Mouse (Mus musculus) heart, embryonic 11.5 days (tissue): ENCODE measurements around the gene 4931423N10Rik. TPM values are rescaled to one million over a fixed set of nuclear protein-coding genes. Genes with fewer than 3 reads are reported as not detected.
"Not testable (repeated sequence)": the region's sequence is repeated elsewhere in the genome, so short reads cannot be mapped to it uniquely, and the experiment has no call there.

Experiments used
- ATAC-seq: fragments of 200-750 bp; cut with Nextera tagmentation; replicated peaks from 2 replicates; pipeline ENCODE4 v1.8.0; 2017; ENCODE audit warnings: moderate library complexity; ENCODE audit not compliant: insufficient number of reproducible peaks, low FRiP score, low TSS enrichment
- H3K27ac ChIP-seq: fragments of 300-500 bp; sonication (generic); 2 replicates; pipeline ENCODE4 v1.5.1; 2014; ENCODE audit warnings: mild to moderate bottlenecking, low read depth, low read length
- H3K27me3 ChIP-seq: fragments of 300-500 bp; sonication (generic); 2 replicates; pipeline ENCODE4 v1.6.1; 2014; ENCODE audit warnings: mild to moderate bottlenecking, low read length, mixed read lengths; ENCODE audit not compliant: control insufficient read depth, insufficient read depth
- H3K36me3 ChIP-seq: fragments of 300-500 bp; sonication (generic); 2 replicates; pipeline ENCODE4 v1.6.1; 2014; ENCODE audit warnings: mild to moderate bottlenecking, low read length, moderate library complexity, mixed read lengths; ENCODE audit not compliant: control insufficient read depth, insufficient read depth
- H3K4me1 ChIP-seq: fragments of 300-500 bp; sonication (generic); 2 replicates; pipeline ENCODE4 v1.6.1; 2014; ENCODE audit warnings: low read length; ENCODE audit not compliant: control insufficient read depth, insufficient read depth
- H3K4me2 ChIP-seq: fragments of 300-500 bp; sonication (generic); 2 replicates; pipeline ENCODE4 v1.6.1; 2014; ENCODE audit warnings: mild to moderate bottlenecking, moderate library complexity
- H3K4me3 ChIP-seq: fragments of 300-500 bp; sonication (generic); 2 replicates; pipeline ENCODE4 v1.5.1; 2014; ENCODE audit warnings: low read depth, low read length
- H3K9ac ChIP-seq: fragments of 300-500 bp; sonication (generic); 2 replicates; pipeline ENCODE4 v1.6.1; 2014; ENCODE audit warnings: mild to moderate bottlenecking, low read depth, low read length, moderate library complexity
- H3K9me3 ChIP-seq: fragments of 300-500 bp; sonication (generic); replicated peaks from 2 replicates; pipeline ENCODE4 v1.6.1; 2016; ENCODE audit warnings: low read length; ENCODE audit not compliant: control insufficient read depth
- WGBS: fragments of 180-500 bp; shearing (Covaris S2); extraction: QIAGEN DNeasy Blood & Tissue Kit; methylation state at CpG from one replicate; pipeline ENCODE4 v1.1.7; 2014; ENCODE audit not compliant: insufficient replicate concordance; 5-methylcytosine and 5-hydroxymethylcytosine counted together
- polyA plus RNA-seq: library from polyadenylated mRNA; unstranded; fragments of >200 nt; fragmentation: Nextera tagmentation; extraction: Ambion mirVana; gene quantifications from 2 replicates; pipeline ENCODE4 v1.2.1, GENCODE M21; 2014

4931423N10Rik gene
- polyA plus RNA-seq, 1 experiment from 2014 or later, result not detected

DNA sequence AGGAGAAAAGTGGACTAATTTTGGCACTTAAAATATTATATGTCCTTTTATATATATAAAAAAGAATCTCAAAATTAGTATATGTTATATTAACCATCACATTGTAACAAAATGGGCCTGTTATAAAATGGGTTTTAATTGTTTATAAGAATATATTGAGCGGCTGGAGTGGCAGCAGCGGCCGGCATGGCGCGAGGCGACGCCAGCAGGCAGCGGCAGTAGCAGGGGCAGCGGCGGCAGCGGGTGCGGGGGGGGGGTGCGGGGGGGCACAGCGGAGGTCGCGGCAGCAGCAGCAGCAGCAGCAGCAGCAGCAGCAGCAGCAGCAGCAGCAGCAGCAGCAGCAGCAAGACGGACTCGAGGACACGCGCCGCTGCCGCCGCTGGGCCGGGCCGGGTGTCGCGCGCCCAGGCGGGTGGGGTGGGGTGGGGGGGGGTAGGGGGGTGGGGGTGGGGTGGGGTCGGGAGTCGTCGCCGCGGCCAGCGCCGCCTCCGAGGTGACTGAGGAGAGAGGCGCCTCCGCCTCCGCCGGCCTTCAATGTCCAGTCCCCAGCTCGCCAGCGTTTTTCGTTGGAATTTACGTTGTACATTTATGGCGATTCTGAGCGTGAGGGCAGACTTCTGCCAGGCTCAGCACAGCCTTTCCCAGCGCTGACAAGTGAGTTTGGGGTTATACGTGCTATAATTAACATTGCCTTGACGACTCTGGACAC lies 26.9 kb downstream of the 4931423N10Rik start:
- no peak overlapping the region for H3K27ac ChIP-seq
- no peaks in the 10 kb centered on the region for H3K36me3 ChIP-seq
- H3K9ac ChIP-seq, result no peak overlapping the region
- WGBS, result under 1% methylated on average over 28 of the region's 50 CpGs
- H3K4me1 ChIP-seq, result no peaks in the 10 kb centered on the region
- no peaks in the 10 kb centered on the region for H3K9me3 ChIP-seq
- peak overlapping the region; percentile 67 for H3K4me2 ChIP-seq
- peak overlapping the region; percentile 49 for H3K4me3 ChIP-seq
- 0 out of 2 replicates have a peak, but pooled peaks cover 3% of the 10 kb centered on the region for H3K27me3 ChIP-seq
- no peak; the same call in 1 of the 2 replicates for ATAC-seq

DNA sequence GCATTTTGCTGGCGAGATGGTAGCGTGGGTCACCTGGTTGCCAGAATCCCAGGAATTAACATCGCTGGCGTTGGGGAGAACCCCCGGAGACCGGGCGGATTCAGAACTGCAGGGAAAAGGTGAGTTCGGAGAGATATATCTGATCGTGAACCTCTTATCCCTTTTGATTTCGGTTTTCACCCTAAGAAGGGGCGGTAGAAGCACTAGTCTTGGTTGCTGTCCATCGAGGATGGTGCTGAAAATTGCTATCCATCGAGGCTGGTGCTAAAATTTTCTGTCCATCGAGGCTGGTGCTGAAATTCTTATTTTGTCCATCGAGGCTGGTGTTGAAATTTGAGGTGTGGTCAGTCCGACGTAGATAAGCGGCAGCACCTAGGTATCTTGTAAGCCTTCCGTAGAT lies 83.7 kb downstream of the 4931423N10Rik start:
- H3K4me2 ChIP-seq, H3K4me1 ChIP-seq, H3K9ac ChIP-seq, H3K27ac ChIP-seq, H3K4me3 ChIP-seq, H3K36me3 ChIP-seq, ATAC-seq, H3K9me3 ChIP-seq, H3K27me3 ChIP-seq: not testable (repeated sequence)
- 51% methylated on average over 19 of the region's 19 CpGs for WGBS

DNA sequence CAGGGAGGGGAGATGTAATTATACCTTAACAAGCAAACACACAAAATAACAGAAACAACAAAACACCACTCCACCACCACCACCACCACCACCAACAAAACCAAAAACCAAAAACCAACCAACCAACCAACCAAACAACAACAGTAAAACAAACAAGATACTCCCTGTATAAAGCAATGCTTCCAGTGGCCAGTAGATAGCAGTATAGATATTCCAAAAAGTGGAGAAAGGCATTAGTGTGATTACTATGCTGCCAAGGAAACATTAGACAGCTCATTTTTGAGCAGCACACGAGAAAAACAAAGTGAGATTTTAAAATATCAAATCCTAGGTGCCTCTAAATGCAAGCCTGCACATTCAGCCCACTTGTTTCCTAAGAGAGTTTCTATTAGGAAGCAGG lies 107.6 kb downstream of the 4931423N10Rik start:
- Histone ChIP-seq H3K4me1 (no peaks in the 10 kb centered on the region), H3K27me3 (no peaks in the 10 kb centered on the region), H3K4me3 (no peak overlapping the region), H3K4me2 (no peak overlapping the region), H3K9me3 (no peaks in the 10 kb centered on the region), H3K27ac (no peak overlapping the region), H3K36me3 (no peaks in the 10 kb centered on the region), H3K9ac (no peak overlapping the region)
- ATAC-seq, result no peak
- 24% methylated on average over 1 of the region's 1 CpGs for WGBS

Other genes with a start within 250 kb of the 4931423N10Rik start
- gene Abi1, start 167.2 kb upstream of the 4931423N10Rik start, polyA plus RNA-seq, result 34.6 and 35.3 TPM in 2 replicates
- gene Acbd5, start 139.3 kb upstream of the 4931423N10Rik start, polyA plus RNA-seq, result 22.7 and 28.2 TPM in 2 replicates
- 8.6 and 10.2 TPM in 2 replicates for gene Mastl, start 51.5 kb upstream of the 4931423N10Rik start, polyA plus RNA-seq
- 58.2 and 62.5 TPM in 2 replicates for gene Yme1l1, start 51.1 kb upstream of the 4931423N10Rik start, polyA plus RNA-seq
- gene Nxph2, start 113.8 kb downstream of the 4931423N10Rik start, polyA plus RNA-seq, result 0.17 TPM in 1 of 2 replicates, not detected in the other